Mouse (Mus musculus) heart, adult 2 months (tissue): ENCODE measurements around the gene Mfsd11.

Experiments
- CTCF ChIP-seq: fragments of 200-600 bp; IDR thresholded peaks from 2 replicates; pipeline ENCODE4 v1.8.1; 2022; ENCODE audit warnings: antibody characterized with exemption, mild to moderate bottlenecking, moderate library complexity
- EP300 ChIP-seq: fragments of 200-500 bp; IDR thresholded peaks from 2 replicates; pipeline ENCODE4 v1.6.1; 2011; ENCODE audit warnings: low read depth, low read length, control low read depth; ENCODE audit not compliant: insufficient read depth
- POLR2A ChIP-seq: fragments of 200-500 bp; IDR thresholded peaks from 2 replicates; pipeline ENCODE4 v1.6.1; 2011; ENCODE audit warnings: mild to moderate bottlenecking, low read depth, low read length, control low read depth; ENCODE audit not compliant: insufficient read depth

GRCm38 (mm10) chr11:116823255-116823654 lies 29.0 kb upstream of the Mfsd11 start:
- TF ChIP-seq CTCF (no peak), POLR2A (no peak), EP300 (no peak)
